Mouse (Mus musculus) CH12.LX (cell line): ENCODE measurements at regions not wholly inside any gene's neighbourhood (a gene's known extent, or its start where the extent isn't known, plus 50 kb on each side); places are given as distances from the start of the nearest gene placed in this dataset.

Source experiments
- CHD2 ChIP-seq: IDR thresholded peaks from 2 replicates; pipeline ENCODE4 v1.6.1; 2011; ENCODE audit warnings: low read length, improper control_type of control experiment
- CTCF ChIP-seq, 2 experiments: IDR thresholded peaks in 1 of 2; conservative IDR thresholded peaks in 1 of 2; 2 replicates each; pipeline ENCODE4 v1.5.1; 2011 to 2012; ENCODE audit warnings: low read depth in 2 of 2, low read length in 2 of 2, improper control_type of control experiment in 1 of 2, inconsistent platforms in 1 of 2, mild to moderate bottlenecking in 1 of 2, moderate library complexity in 1 of 2
- E2F4 ChIP-seq: IDR thresholded peaks from 2 replicates; pipeline ENCODE4 v1.6.1; 2011; ENCODE audit warnings: low read depth, low read length, improper control_type of control experiment; ENCODE audit not compliant: insufficient replicate concordance
- ELF1 ChIP-seq: IDR thresholded peaks from 2 replicates; pipeline ENCODE4 v1.6.1; 2014; ENCODE audit warnings: low read depth, mild to moderate bottlenecking, inconsistent platforms, low read length, improper control_type of control experiment
- GABPA ChIP-seq: IDR thresholded peaks from 2 replicates; pipeline ENCODE4 v1.6.1; 2012; ENCODE audit warnings: low read depth, low read length, improper control_type of control experiment, inconsistent platforms; ENCODE audit not compliant: insufficient replicate concordance
- HCFC1 ChIP-seq: IDR thresholded peaks from 2 replicates; pipeline ENCODE4 v1.6.1; 2012; ENCODE audit warnings: low read depth, mild to moderate bottlenecking, inconsistent platforms, low read length, improper control_type of control experiment
- MAX ChIP-seq: IDR thresholded peaks from 2 replicates; pipeline ENCODE4 v1.6.1; 2011; ENCODE audit warnings: low read length, improper control_type of control experiment
- NRF1 ChIP-seq: IDR thresholded peaks from 2 replicates; pipeline ENCODE4 v1.6.1; 2014; ENCODE audit warnings: low read depth, mild to moderate bottlenecking, inconsistent platforms, low read length, improper control_type of control experiment, moderate library complexity
- PAX5 ChIP-seq: IDR thresholded peaks from 2 replicates; pipeline ENCODE4 v1.6.1; 2012; ENCODE audit warnings: low read length, inconsistent platforms, mixed read lengths
- POLR2A ChIP-seq: IDR thresholded peaks from 2 replicates; pipeline ENCODE4 v1.6.1; 2011; ENCODE audit warnings: low read depth, mild to moderate bottlenecking, improper control_type of control experiment, low read length
- SIN3A ChIP-seq: IDR thresholded peaks from 2 replicates; pipeline ENCODE4 v1.6.1; 2012; ENCODE audit warnings: low read length, improper control_type of control experiment, inconsistent platforms
- SMC3 ChIP-seq: IDR thresholded peaks from 2 replicates; pipeline ENCODE4 v1.6.1; 2011; ENCODE audit warnings: low read depth, low read length, improper control_type of control experiment

DNA sequence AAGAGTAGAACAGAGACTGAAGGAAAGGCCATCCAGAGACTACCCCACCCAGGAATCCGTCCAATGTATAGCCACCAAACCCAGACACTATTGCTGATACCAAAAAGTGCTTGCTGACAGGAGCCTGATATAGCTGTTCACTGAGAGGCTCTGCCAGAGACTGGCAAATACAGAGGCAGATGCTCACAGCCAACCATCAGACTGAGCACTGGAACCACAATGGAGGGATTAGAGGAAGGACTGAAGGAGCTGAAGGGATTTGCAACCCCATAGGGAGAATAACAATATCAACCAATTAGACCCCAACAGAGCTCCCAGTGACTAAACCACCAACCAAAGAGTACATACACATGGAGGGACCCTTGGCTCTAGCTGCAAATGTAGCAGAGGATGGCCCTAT is 1389.8 kb upstream of the Zeb2 start:
- TF ChIP-seq NRF1: no peak
- no peak for TF ChIP-seq E2F4
- no peak for TF ChIP-seq POLR2A
- no peak for TF ChIP-seq PAX5
- no peak for TF ChIP-seq MAX
- TF ChIP-seq HCFC1: no peak
- no peak for TF ChIP-seq CTCF (conservative IDR thresholded peaks at IDR 0.05 in 1 of 2, IDR thresholded peaks at IDR 0.05 in 1 of 2; ENCODE audit: low read depth in 2 of 2, low read length in 2 of 2)
- no peak for TF ChIP-seq CHD2
- no peak for TF ChIP-seq ELF1
- no peak for TF ChIP-seq SMC3
- no peak for TF ChIP-seq GABPA
- no peak for TF ChIP-seq SIN3A
